Mouse (Mus musculus) stomach, embryonic 14.5 days (tissue): ENCODE measurements at regions not wholly inside any gene's neighbourhood (a gene's known extent, or its start where the extent isn't known, plus 50 kb on each side); places are given as distances from the start of the nearest gene placed in this dataset.

Experiments
- ATAC-seq: fragments of 200-750 bp; cut with Nextera tagmentation; 2 replicates; pipeline ENCODE4 v1.8.0; 2017; ENCODE audit warnings: low read depth, moderate TSS enrichment; ENCODE audit not compliant: insufficient number of reproducible peaks, insufficient read depth, low FRiP score
- H3K27ac ChIP-seq: fragments of 300-500 bp; sonication (generic); 2 replicates; pipeline ENCODE4 v1.5.1; 2014; ENCODE audit warnings: mild to moderate bottlenecking, low read length, moderate library complexity, mixed read lengths
- H3K27me3 ChIP-seq: fragments of 300-500 bp; sonication (generic); 2 replicates; pipeline ENCODE4 v1.6.1; 2014; ENCODE audit warnings: low read length, control low read depth, mixed read lengths; ENCODE audit not compliant: control insufficient read depth, insufficient read depth
- H3K36me3 ChIP-seq: fragments of 300-500 bp; sonication (generic); 2 replicates; pipeline ENCODE4 v1.6.1; 2014; ENCODE audit warnings: mild to moderate bottlenecking, control low read depth, low read length, moderate library complexity, mixed read lengths; ENCODE audit not compliant: control insufficient read depth, insufficient read depth
- H3K4me1 ChIP-seq: fragments of 300-500 bp; sonication (generic); 2 replicates; pipeline ENCODE4 v1.6.1; 2014; ENCODE audit warnings: low read length, control low read depth, mixed read lengths; ENCODE audit not compliant: control insufficient read depth, insufficient read depth
- H3K4me2 ChIP-seq: fragments of 300-500 bp; sonication (generic); replicated peaks from 2 replicates; pipeline ENCODE4 v1.6.1; 2014; ENCODE audit warnings: low read depth, low read length, control low read depth
- H3K4me3 ChIP-seq: fragments of 300-500 bp; sonication (generic); 2 replicates; pipeline ENCODE4 v1.5.1; 2014; ENCODE audit warnings: low read depth, low read length, control low read depth
- H3K9ac ChIP-seq: fragments of 300-500 bp; sonication (generic); replicated peaks from 2 replicates; pipeline ENCODE4 v1.6.1; 2014; ENCODE audit warnings: low read depth, mild to moderate bottlenecking, control low read depth, low read length, moderate library complexity, mixed read lengths
- H3K9me3 ChIP-seq: fragments of 300-500 bp; sonication (generic); 2 replicates; pipeline ENCODE4 v1.6.1; 2016; ENCODE audit warnings: low read depth, low read length, control low read depth; ENCODE audit not compliant: control insufficient read depth
- WGBS: fragments of 180-500 bp; shearing (Covaris S2); extraction: QIAGEN DNeasy Blood & Tissue Kit; methylation state at CpG from one replicate; pipeline ENCODE4 v1.1.7; 2014; 5-methylcytosine and 5-hydroxymethylcytosine counted together

DNA sequence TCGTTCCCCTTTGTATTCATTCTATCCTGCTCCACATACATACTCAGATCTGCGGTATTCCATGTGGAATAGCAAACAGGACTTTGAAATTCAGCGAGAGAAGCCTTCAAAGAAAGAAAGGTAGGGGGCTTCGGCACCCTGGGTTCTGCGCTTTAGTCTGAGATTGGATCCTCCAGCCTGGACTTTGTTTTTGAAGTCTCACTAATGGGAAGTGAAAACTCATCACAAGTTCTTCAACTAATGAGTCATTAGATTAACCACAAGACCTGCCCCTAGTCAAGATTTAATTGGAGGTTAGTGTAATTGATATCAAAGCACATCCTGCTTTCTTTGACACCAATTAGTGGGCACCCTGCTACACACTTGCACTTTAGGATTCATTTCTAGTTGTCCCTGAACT is 492.5 kb upstream of the Zfp960 start:
- no peaks in the 10 kb centered on the region for H3K36me3 ChIP-seq
- H3K4me3 ChIP-seq, result no peak overlapping the region
- H3K4me1 ChIP-seq, result no peaks in the 10 kb centered on the region
- no peaks in the 10 kb centered on the region for H3K9me3 ChIP-seq
- 58% methylated on average over 5 of the region's 5 CpGs for WGBS
- H3K27me3 ChIP-seq, result no peaks in the 10 kb centered on the region
- no peak for ATAC-seq
- H3K4me2 ChIP-seq, result no peak overlapping the region
- no peak overlapping the region for H3K27ac ChIP-seq
- no peak overlapping the region for H3K9ac ChIP-seq

DNA sequence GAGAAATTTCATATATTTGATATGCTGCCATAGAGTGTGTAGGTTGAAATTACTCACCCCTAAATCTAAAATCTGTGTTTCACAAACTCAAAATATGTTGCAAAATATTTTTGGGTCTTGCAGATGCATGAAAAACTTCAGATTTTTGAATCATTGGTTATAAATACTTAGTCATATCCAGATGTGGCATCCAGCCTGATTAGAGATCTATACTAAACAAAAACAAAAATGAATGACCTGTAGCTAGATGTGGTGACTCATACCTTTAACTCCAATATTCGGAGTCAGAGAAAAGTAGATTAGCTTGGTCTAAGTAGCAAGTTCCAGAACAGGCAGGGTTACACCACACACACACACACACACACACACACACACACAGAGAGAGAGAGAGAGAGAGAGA is 475.1 kb upstream of the Zfp960 start:
- Histone ChIP-seq H3K36me3 (no peaks in the 10 kb centered on the region), H3K4me3 (no peak overlapping the region), H3K27me3 (no peaks in the 10 kb centered on the region), H3K4me2 (no peak overlapping the region), H3K4me1 (no peaks in the 10 kb centered on the region), H3K27ac (no peak overlapping the region), H3K9ac (no peak overlapping the region), H3K9me3 (no peaks in the 10 kb centered on the region)
- no peak for ATAC-seq
- 71% methylated on average over 1 of the region's 1 CpGs for WGBS

DNA sequence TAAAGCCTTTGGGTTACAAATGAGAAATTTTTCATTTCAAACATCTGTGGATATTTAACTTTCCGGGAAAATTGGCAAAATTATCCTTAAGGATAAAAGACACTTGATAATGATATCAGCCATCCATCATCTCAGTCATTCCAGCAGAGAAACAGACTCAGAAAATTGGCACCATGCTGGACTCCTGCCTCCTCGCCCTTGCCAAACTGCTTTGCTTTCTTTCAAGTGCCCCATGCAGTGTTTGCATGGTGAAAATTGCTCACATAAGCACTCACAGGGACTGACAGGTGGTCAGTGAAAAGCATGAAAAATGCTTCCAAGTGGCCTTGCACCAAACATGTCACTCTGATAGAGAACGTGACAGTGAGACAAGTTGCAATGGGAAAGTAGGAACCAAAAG is 464.2 kb upstream of the Zfp960 start:
- H3K27ac ChIP-seq, result no peak overlapping the region
- no peaks in the 10 kb centered on the region for H3K36me3 ChIP-seq
- ATAC-seq, result no peak
- no peaks in the 10 kb centered on the region for H3K4me1 ChIP-seq
- no peak overlapping the region for H3K9ac ChIP-seq
- no peaks in the 10 kb centered on the region for H3K9me3 ChIP-seq
- WGBS, result 42% methylated on average over 3 of the region's 3 CpGs
- H3K4me2 ChIP-seq, result no peak overlapping the region
- H3K4me3 ChIP-seq, result no peak overlapping the region
- H3K27me3 ChIP-seq, result no peaks in the 10 kb centered on the region

DNA sequence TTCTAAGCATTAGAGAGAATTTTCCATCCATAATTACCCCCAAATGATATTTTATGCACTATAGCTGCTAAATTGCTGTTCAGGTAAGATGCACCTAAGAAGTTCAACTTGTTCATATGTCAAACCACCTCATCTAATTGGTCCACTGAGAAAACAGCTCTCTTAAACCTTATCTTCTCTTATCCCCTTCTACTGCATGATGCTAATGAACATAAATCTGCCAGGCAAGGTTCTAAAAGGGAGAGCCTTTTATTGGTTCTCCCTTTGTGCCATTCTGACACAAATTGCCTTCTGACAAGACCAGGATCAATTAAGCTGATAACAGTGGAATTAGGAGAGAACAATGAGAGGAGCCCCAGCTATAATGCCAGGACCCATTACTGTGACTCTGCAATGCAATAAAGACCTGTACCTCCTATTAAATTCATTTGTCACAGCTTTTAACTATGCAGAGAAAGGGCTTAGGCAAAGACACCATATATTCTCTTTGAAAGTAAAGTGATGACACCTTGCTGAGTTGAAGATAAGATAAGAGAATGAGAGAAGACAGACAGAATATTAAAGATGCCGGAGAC is 451.4 kb upstream of the Zfp960 start:
- no peaks in the 10 kb centered on the region for H3K36me3 ChIP-seq
- no peaks in the 10 kb centered on the region for H3K27me3 ChIP-seq
- no peak overlapping the region for H3K4me2 ChIP-seq
- H3K9me3 ChIP-seq, result no peaks in the 10 kb centered on the region
- no peak overlapping the region for H3K4me3 ChIP-seq
- 39% methylated on average over 1 of the region's 1 CpGs for WGBS
- H3K27ac ChIP-seq, result no peak overlapping the region
- no peak for ATAC-seq
- H3K4me1 ChIP-seq, result no peaks in the 10 kb centered on the region
- no peak overlapping the region for H3K9ac ChIP-seq

DNA sequence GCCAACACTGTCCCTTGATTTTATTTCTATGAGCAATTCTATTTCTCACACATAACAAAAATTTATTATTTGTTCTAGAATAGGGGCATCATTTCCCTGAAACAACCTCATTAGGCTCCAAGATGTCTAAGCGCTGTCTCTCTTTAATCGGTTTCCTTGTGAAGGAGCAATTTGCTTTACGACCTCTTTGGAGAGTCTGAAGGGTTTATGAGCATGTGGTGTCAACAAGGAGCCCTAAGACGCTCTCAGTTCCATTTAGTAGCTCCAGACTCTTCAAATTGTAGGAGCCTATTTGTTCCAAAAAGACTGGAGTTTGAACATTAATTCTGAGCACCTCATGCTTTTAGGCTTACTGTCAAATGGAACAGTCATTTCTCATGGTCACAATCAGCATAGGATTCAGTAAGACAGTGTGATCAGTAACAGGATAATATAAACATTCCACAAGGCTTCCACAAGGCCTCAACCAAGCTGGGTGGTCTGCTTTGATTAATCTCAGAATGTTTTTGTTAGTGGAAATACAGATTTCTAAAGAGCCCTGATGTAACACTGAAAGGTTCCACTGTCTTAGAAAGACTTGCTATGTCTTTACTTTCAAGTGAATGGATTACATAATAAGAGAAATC is 441.9 kb upstream of the Zfp960 start:
- Histone ChIP-seq H3K4me2 (no peak overlapping the region), H3K9me3 (no peaks in the 10 kb centered on the region), H3K27ac (no peak overlapping the region), H3K9ac (no peak overlapping the region), H3K4me1 (no peaks in the 10 kb centered on the region), H3K36me3 (no peaks in the 10 kb centered on the region), H3K27me3 (no peaks in the 10 kb centered on the region), H3K4me3 (no peak overlapping the region)
- ATAC-seq, result no peak
- 30% methylated on average over 4 of the region's 4 CpGs for WGBS

DNA sequence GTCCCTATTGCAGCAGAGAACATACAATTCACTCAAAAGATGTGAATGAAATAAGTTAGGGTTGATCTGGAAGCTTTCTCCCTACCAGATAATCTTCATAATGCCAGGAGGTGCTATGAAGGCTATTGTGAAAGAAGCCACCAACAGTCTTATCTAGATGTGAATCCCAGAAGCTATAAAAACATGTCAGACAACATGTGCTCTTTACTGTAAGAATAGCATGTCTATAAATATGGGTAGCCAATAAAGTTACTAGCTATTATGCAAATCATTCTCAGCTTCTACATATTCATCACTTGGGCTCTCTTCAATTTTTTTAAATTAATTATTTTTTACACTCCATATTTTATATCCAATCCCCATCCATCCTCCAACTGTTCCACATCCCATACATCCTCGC is 434.1 kb upstream of the Zfp960 start:
- Histone ChIP-seq H3K4me3 (no peak overlapping the region), H3K4me1 (no peaks in the 10 kb centered on the region), H3K9ac (no peak overlapping the region), H3K27ac (no peak overlapping the region), H3K27me3 (no peaks in the 10 kb centered on the region), H3K9me3 (no peaks in the 10 kb centered on the region), H3K4me2 (no peak overlapping the region), H3K36me3 (no peaks in the 10 kb centered on the region)
- WGBS, result 70% methylated on average over 1 of the region's 1 CpGs
- no peak for ATAC-seq

DNA sequence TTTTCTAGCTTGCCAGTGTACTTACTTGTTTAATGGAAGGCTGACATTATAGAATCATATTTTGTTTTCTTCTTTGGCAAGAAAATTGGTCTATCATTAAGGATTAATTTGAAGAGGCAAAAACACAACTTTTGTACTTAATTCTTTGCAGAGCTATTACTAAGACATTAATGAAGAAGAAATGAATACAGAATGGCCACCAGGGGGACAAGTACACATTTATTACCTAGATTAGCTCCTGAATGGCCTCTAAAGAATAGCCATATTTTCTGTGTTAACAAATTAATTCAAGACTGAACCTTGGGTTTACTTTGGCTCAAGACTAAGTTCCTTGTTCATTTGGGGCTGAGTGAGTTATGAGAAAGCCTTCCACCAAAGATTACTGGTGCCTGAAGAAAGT is 430.5 kb upstream of the Zfp960 start:
- Histone ChIP-seq H3K4me3 (no peak overlapping the region), H3K4me2 (no peak overlapping the region), H3K9ac (no peak overlapping the region), H3K27me3 (no peaks in the 10 kb centered on the region), H3K4me1 (no peaks in the 10 kb centered on the region), H3K36me3 (no peaks in the 10 kb centered on the region), H3K27ac (no peak overlapping the region), H3K9me3 (no peaks in the 10 kb centered on the region)
- no peak for ATAC-seq

DNA sequence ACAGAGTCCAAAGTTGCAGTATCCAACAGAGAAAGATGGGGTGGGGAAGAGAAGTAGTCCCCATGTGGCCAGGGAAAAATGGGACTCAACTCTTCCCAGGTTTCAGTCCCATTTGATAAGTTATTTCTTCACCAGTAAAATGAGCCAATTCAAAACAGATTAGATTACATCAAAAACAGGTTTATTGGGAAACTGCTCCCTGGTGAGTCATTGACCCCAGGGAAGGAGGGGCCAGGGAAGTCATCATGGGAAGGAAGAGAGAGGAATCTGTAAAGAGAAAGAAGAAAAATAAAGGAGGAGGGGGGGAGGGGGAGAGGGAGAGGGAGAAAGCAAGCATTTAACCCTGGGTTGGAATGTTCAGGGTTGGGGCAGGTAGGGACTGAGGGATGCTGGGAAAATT is 426.4 kb upstream of the Zfp960 start:
- no peak for ATAC-seq
- Histone ChIP-seq H3K4me3 (no peak overlapping the region), H3K4me2 (no peak overlapping the region)

DNA sequence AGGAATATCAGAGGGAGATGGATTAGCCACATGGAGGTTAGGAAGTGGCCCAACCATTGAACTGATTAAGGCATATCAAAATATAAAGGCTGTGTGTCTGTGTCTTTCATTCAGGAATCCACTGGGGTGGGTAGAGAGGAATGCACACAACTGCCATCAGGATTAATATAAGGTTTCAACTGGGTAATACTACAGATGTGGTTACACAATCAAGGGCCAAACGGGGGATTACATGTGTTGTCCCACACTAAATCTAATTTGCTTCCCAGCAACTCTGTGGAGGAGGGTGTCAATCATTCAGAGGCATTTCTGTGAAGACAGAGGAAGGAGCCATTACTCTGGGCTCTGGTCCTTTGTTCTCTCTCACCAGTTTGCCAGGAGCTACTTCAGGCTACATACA is 416.0 kb upstream of the Zfp960 start:
- Histone ChIP-seq H3K4me1 (no peaks in the 10 kb centered on the region), H3K9me3 (no peaks in the 10 kb centered on the region), H3K4me3 (no peak overlapping the region), H3K9ac (no peak overlapping the region), H3K4me2 (no peak overlapping the region), H3K27ac (no peak overlapping the region), H3K27me3 (no peaks in the 10 kb centered on the region), H3K36me3 (no peaks in the 10 kb centered on the region)
- WGBS, result 77% methylated on average over 1 of the region's 1 CpGs
- no peak for ATAC-seq

More for the DNA sequence above, 426.4 kb upstream of the Zfp960 start:
- Histone ChIP-seq H3K27ac (no peak overlapping the region), H3K4me1 (no peaks in the 10 kb centered on the region), H3K36me3 (no peaks in the 10 kb centered on the region), H3K9ac (no peak overlapping the region), H3K9me3 (no peaks in the 10 kb centered on the region), H3K27me3 (no peaks in the 10 kb centered on the region)
